ENCODE assay signal across 8 mouse cellular contexts in genomic region chr10:71238240-71238554, GRCm38 (mm10). TPM values are rescaled to one million over a fixed set of nuclear protein-coding genes. Genes with fewer than 3 reads are reported as not detected.
DNase-seq lines count a peak whose midpoint lies in the region; ATAC-seq and TF ChIP-seq lines count a peak whose summit lies in the region.

TSS of gene Tfam (minus strand) at chr10:71238280.

- ATAC-seq in neural tube, embryonic 11.5 days (ENCODE audit: insufficient read depth, low FRiP score, low TSS enrichment) = no peak
- ATAC-seq in embryonic facial prominence, embryonic 14.5 days (ENCODE audit: low read depth) = no peak
- no peak for ATAC-seq in limb, embryonic 12.5 days (ENCODE audit: insufficient number of reproducible peaks, insufficient read depth, low FRiP score, low TSS enrichment, low read depth)

- H3K27me3 ChIP-seq in neural tube, embryonic 11.5 days (ENCODE audit: control insufficient read depth, insufficient read depth, low read length) = no peaks in the 10 kb centered on the region
- no peaks in the 10 kb centered on the region for H3K27me3 ChIP-seq in embryonic facial prominence, embryonic 14.5 days (replicated peaks; ENCODE audit: control insufficient read depth, insufficient read depth, low read length)
- H3K27me3 ChIP-seq in limb, embryonic 12.5 days = no peaks in the 10 kb centered on the region

- H3K4me3 ChIP-seq in neural tube, embryonic 11.5 days (ENCODE audit: low read depth, low read length) = peak within 1 kb of the TSS; percentile 86
- H3K4me3 ChIP-seq in embryonic facial prominence, embryonic 14.5 days (ENCODE audit: low read depth, low read length) = peak within 1 kb of the TSS; percentile 91
- peak within 1 kb of the TSS; percentile 80 for H3K4me3 ChIP-seq in limb, embryonic 12.5 days (replicated peaks)
- peak within 1 kb of the TSS; percentile 86 for H3K4me3 ChIP-seq in olfactory bulb, adult 2 months (ENCODE audit: insufficient read depth, low read depth, low read length)

- TF ChIP-seq CTCF in olfactory bulb, adult 2 months (IDR thresholded peaks at IDR 0.05; ENCODE audit: insufficient read depth, low read depth, low read length) = no peak

- no peaks in the 10 kb centered on the region for H3K4me1 ChIP-seq in neural tube, embryonic 11.5 days (ENCODE audit: control insufficient read depth, insufficient read depth, low read length)
- peaks cover 5% of the 10 kb centered on the region; the same call in 1 of the 2 replicates for H3K4me1 ChIP-seq in embryonic facial prominence, embryonic 14.5 days (ENCODE audit: control insufficient read depth, insufficient read depth, low read length)
- peaks cover 12% of the 10 kb centered on the region for H3K4me1 ChIP-seq in limb, embryonic 12.5 days (replicated peaks)
- no peaks in the 10 kb centered on the region for H3K4me1 ChIP-seq in olfactory bulb, adult 2 months (ENCODE audit: control insufficient read depth, insufficient read depth, low read length)

- WGBS in neural tube, embryonic 11.5 days = 4% methylated on average over 7 of the region's 7 CpGs
- WGBS in embryonic facial prominence, embryonic 14.5 days = 4% methylated on average over 7 of the region's 7 CpGs
- 4% methylated on average over 7 of the region's 7 CpGs for WGBS in limb, embryonic 12.5 days
- 1% methylated on average over 7 of the region's 7 CpGs for WGBS in olfactory bulb, adult 2 months

- intact Hi-C loops in heart, postnatal 14 days (cut with DNase I) = loop anchor here (5.0 kb wide), 1 partner anchor 44 kb away; no protein-coding TSS in a partner anchor

- H3K9ac ChIP-seq in neural tube, embryonic 11.5 days (ENCODE audit: low read length) = peak within 1 kb of the TSS; percentile 82
- H3K9ac ChIP-seq in embryonic facial prominence, embryonic 14.5 days (ENCODE audit: low read depth, low read length) = peak within 1 kb of the TSS; percentile 90
- H3K9ac ChIP-seq in limb, embryonic 12.5 days (replicated peaks) = peak within 1 kb of the TSS; percentile 77

- TF ChIP-seq POLR2A in olfactory bulb, adult 2 months (IDR thresholded peaks at IDR 0.05; ENCODE audit: insufficient read depth, low read depth, low read length) = peak; percentile 3; the same call in 1 of the 2 replicates

- no peaks in the 10 kb centered on the region for H3K9me3 ChIP-seq in neural tube, embryonic 11.5 days (ENCODE audit: control insufficient read depth, low read length)
- no peaks in the 10 kb centered on the region for H3K9me3 ChIP-seq in embryonic facial prominence, embryonic 14.5 days (ENCODE audit: control insufficient read depth, low read length)
- H3K9me3 ChIP-seq in limb, embryonic 12.5 days = no peaks in the 10 kb centered on the region

- H3K4me2 ChIP-seq in neural tube, embryonic 11.5 days (ENCODE audit: low read depth) = peak within 1 kb of the TSS; percentile 81
- peak within 1 kb of the TSS; percentile 64 for H3K4me2 ChIP-seq in embryonic facial prominence, embryonic 14.5 days (ENCODE audit: low read depth, low read length)
- peak within 1 kb of the TSS; percentile 76 for H3K4me2 ChIP-seq in limb, embryonic 12.5 days

- no peak for DNase-seq in neural tube, embryonic 11.5 days (ENCODE audit: low spot score)
- DNase-seq in neural tube, embryonic 10.5 days (ENCODE audit: extremely low spot score, low spot score) = no peak
- no peak for DNase-seq in embryonic facial prominence, embryonic 14.5 days (ENCODE audit: low spot score)
- DNase-seq in heart, postnatal 14 days = no peak
- DNase-seq in spleen, adult 12 weeks (ENCODE audit: low spot score) = no peak
- no peak for DNase-seq in embryo, embryonic 9.5 days (ENCODE audit: extremely low spot score)

- H3K27ac ChIP-seq in neural tube, embryonic 11.5 days (ENCODE audit: low read depth, low read length) = peak within 1 kb of the TSS; percentile 46; the same call in 1 of the 2 replicates
- peak within 1 kb of the TSS; percentile 21 for H3K27ac ChIP-seq in embryonic facial prominence, embryonic 14.5 days (replicated peaks; ENCODE audit: low read depth, low read length)
- H3K27ac ChIP-seq in limb, embryonic 12.5 days = peak within 1 kb of the TSS; percentile 77
- peak within 1 kb of the TSS; percentile 53 for H3K27ac ChIP-seq in olfactory bulb, adult 2 months (ENCODE audit: insufficient read depth, low read depth, low read length)

- H3K36me3 ChIP-seq in neural tube, embryonic 11.5 days (ENCODE audit: control insufficient read depth, insufficient read depth, low read length) = no peaks in the 10 kb centered on the region
- peaks cover 22% of the 10 kb centered on the region for H3K36me3 ChIP-seq in embryonic facial prominence, embryonic 14.5 days (ENCODE audit: control insufficient read depth, insufficient read depth, low read length)
- peaks cover 22% of the 10 kb centered on the region for H3K36me3 ChIP-seq in limb, embryonic 12.5 days

RNA-seq across cellular contexts. Expression of gene Tfam, which starts in this region (rescaled TPM):
- 75.5 and 80.6 TPM in 2 replicates for polyA plus RNA-seq in neural tube, embryonic 11.5 days (2014; fragmentation: Nextera tagmentation; extraction: Ambion mirVana)
- polyA plus RNA-seq in embryonic facial prominence, embryonic 14.5 days (2014; fragmentation: Nextera tagmentation; extraction: Ambion mirVana) = 56.5 and 64.1 TPM in 2 replicates
- total RNA-seq in heart, postnatal 14 days (2021) = 10 to 100 TPM; 56.6 to 56.8 TPM
- 91.8 and 99.5 TPM in 2 replicates for polyA plus RNA-seq in limb, embryonic 12.5 days (2016; fragmentation: Nextera tagmentation; extraction: Ambion mirVana)
- polyA plus RNA-seq in olfactory bulb, adult 2 months (2012; ENCODE audit: insufficient read depth, insufficient read length, low replicate concordance, missing spikeins) = not detected in 2 replicates

Comparison
In these comparisons a context has a peak if more than half of its experiments do, and no peak if none do; other contexts are left out.
1. H3K27ac ChIP-seq: peak in every context shown above with its lines; median percentile 77 in limb, embryonic 12.5 days; 53 in olfactory bulb, adult 2 months; 46 in neural tube, embryonic 11.5 days; 21 in embryonic facial prominence, embryonic 14.5 days.